In genomic region chr11:78345801-78346200, GRCm38 (mm10) we compare ENCODE assay signal across 9 mouse cellular contexts. TPM values are rescaled to one million over a fixed set of nuclear protein-coding genes. Genes with fewer than 3 reads are reported as not detected.
A peak's percentile ranks its signal among the peaks of the same experiment; 100 is the strongest.
DNase-seq lines count a peak whose midpoint lies in the region; ATAC-seq and TF ChIP-seq lines count a peak whose summit lies in the region.
"Had no signal": no experiment of that assay in that cellular context is flagged by ENCODE, and none has a peak within 500 bp of the region (broad histone marks: within the 10 kb centered on the region; RNA-seq: fewer than 3 reads in every experiment).

No protein-coding gene starts in this region.

- no peak for TF ChIP-seq EP300 in lung, postnatal 0 days (IDR thresholded peaks at IDR 0.05)

- no peak overlapping the region; the same call in 1 of the 2 replicates for H3K9ac ChIP-seq in hindbrain, embryonic 13.5 days
- 0 out of 2 replicates have a peak overlapping the region, but pooled peaks have one; percentile 38 for H3K9ac ChIP-seq in embryonic facial prominence, embryonic 12.5 days
- H3K9ac ChIP-seq in lung, postnatal 0 days (replicated peaks; ENCODE audit: low read depth) = no peak overlapping the region
- H3K9ac ChIP-seq in stomach, embryonic 15.5 days = no peak overlapping the region

- no peak for TF ChIP-seq CTCF in lung, postnatal 0 days (IDR thresholded peaks at IDR 0.05)

- no peak overlapping the region for H3K4me2 ChIP-seq in hindbrain, embryonic 13.5 days
- H3K4me2 ChIP-seq in embryonic facial prominence, embryonic 12.5 days (replicated peaks) = peak overlapping the region; percentile 65; the same call in 1 of the 2 replicates
- no peak overlapping the region for H3K4me2 ChIP-seq in lung, postnatal 0 days (replicated peaks; ENCODE audit: low read depth, low read length)
- 0 out of 2 replicates have a peak overlapping the region, but pooled peaks have one; percentile 89 for H3K4me2 ChIP-seq in stomach, embryonic 15.5 days

- H3K9me3 ChIP-seq in hindbrain, embryonic 10.5 days = no peaks in the 10 kb centered on the region
- no peaks in the 10 kb centered on the region for H3K9me3 ChIP-seq in hindbrain, embryonic 13.5 days
- H3K9me3 ChIP-seq in embryonic facial prominence, embryonic 12.5 days = no peaks in the 10 kb centered on the region
- no peaks in the 10 kb centered on the region for H3K9me3 ChIP-seq in lung, postnatal 0 days (ENCODE audit: low read length)
- no peaks in the 10 kb centered on the region for H3K9me3 ChIP-seq in stomach, embryonic 15.5 days

- H3K36me3 ChIP-seq in hindbrain, embryonic 10.5 days = peaks cover 53% of the 10 kb centered on the region
- peaks cover 32% of the 10 kb centered on the region for H3K36me3 ChIP-seq in hindbrain, embryonic 13.5 days
- peaks cover 26% of the 10 kb centered on the region for H3K36me3 ChIP-seq in embryonic facial prominence, embryonic 12.5 days
- no peaks in the 10 kb centered on the region for H3K36me3 ChIP-seq in lung, postnatal 0 days (ENCODE audit: insufficient read depth, low read length)
- H3K36me3 ChIP-seq in stomach, embryonic 15.5 days = no peaks in the 10 kb centered on the region

- H3K4me3 ChIP-seq in hindbrain, embryonic 10.5 days = no peak overlapping the region
- H3K4me3 ChIP-seq in hindbrain, embryonic 13.5 days = no peak overlapping the region
- no peak overlapping the region for H3K4me3 ChIP-seq in embryonic facial prominence, embryonic 12.5 days
- H3K4me3 ChIP-seq in lung, postnatal 0 days (ENCODE audit: low read depth, low read length) = no peak overlapping the region
- no peak overlapping the region for H3K4me3 ChIP-seq in stomach, embryonic 15.5 days (replicated peaks)

- H3K4me1 ChIP-seq in hindbrain, embryonic 10.5 days (replicated peaks) = peaks cover 64% of the 10 kb centered on the region
- H3K4me1 ChIP-seq in hindbrain, embryonic 13.5 days (replicated peaks) = peaks cover 46% of the 10 kb centered on the region
- peaks cover 32% of the 10 kb centered on the region for H3K4me1 ChIP-seq in embryonic facial prominence, embryonic 12.5 days
- peaks cover 22% of the 10 kb centered on the region for H3K4me1 ChIP-seq in lung, postnatal 0 days (ENCODE audit: insufficient read depth, low read depth, low read length)
- H3K4me1 ChIP-seq in stomach, embryonic 15.5 days = peaks cover 47% of the 10 kb centered on the region

- no peaks in the 10 kb centered on the region for H3K27me3 ChIP-seq in hindbrain, embryonic 10.5 days (ENCODE audit: insufficient read depth, poor library complexity, severe bottlenecking)
- H3K27me3 ChIP-seq in hindbrain, embryonic 13.5 days = no peaks in the 10 kb centered on the region
- no peaks in the 10 kb centered on the region for H3K27me3 ChIP-seq in embryonic facial prominence, embryonic 12.5 days
- no peaks in the 10 kb centered on the region for H3K27me3 ChIP-seq in lung, postnatal 0 days (replicated peaks; ENCODE audit: insufficient read depth, low read length)
- H3K27me3 ChIP-seq in stomach, embryonic 15.5 days (replicated peaks) = no peaks in the 10 kb centered on the region

- WGBS in hindbrain, embryonic 10.5 days = 86% methylated on average over 7 of the region's 7 CpGs
- 85% methylated on average over 7 of the region's 7 CpGs for WGBS in hindbrain, embryonic 13.5 days
- WGBS in embryonic facial prominence, embryonic 12.5 days = 71% methylated on average over 7 of the region's 7 CpGs
- WGBS in lung, postnatal 0 days = 62% methylated on average over 7 of the region's 7 CpGs
- WGBS in stomach, embryonic 15.5 days = 74% methylated on average over 7 of the region's 7 CpGs

- ATAC-seq in hindbrain, embryonic 13.5 days (ENCODE audit: low FRiP score) = no peak
- no peak for ATAC-seq in embryonic facial prominence, embryonic 12.5 days (ENCODE audit: insufficient number of reproducible peaks, insufficient read depth, low FRiP score, low TSS enrichment)
- no peak for ATAC-seq in lung, postnatal 0 days
- ATAC-seq in stomach, embryonic 15.5 days (ENCODE audit: insufficient read depth, low FRiP score, low read depth) = no peak
- ATAC-seq in cerebellum, adult (ENCODE audit: insufficient number of reproducible peaks, low FRiP score, low TSS enrichment) = no peak
- ATAC-seq: forebrain, embryonic 14.5 days had no signal

- DNase-seq in hindbrain, embryonic 10.5 days (ENCODE audit: low spot score) = no peak
- DNase-seq in lung, postnatal 0 days (ENCODE audit: low spot score) = peak; percentile 22
- DNase-seq in kidney, adult 18-20 months = no peak
- no peak for DNase-seq in ovary, postnatal 10 days (ENCODE audit: low spot score)

- peak overlapping the region; percentile 50; the same call in 1 of the 2 replicates for H3K27ac ChIP-seq in hindbrain, embryonic 10.5 days
- no peak overlapping the region; the same call in 1 of the 2 replicates for H3K27ac ChIP-seq in hindbrain, embryonic 13.5 days
- H3K27ac ChIP-seq in embryonic facial prominence, embryonic 12.5 days = peak overlapping the region; percentile 60
- peak overlapping the region; percentile 43; the same call in 1 of the 2 replicates for H3K27ac ChIP-seq in lung, postnatal 0 days (ENCODE audit: low read length)
- peak overlapping the region; percentile 54; the same call in 1 of the 2 replicates for H3K27ac ChIP-seq in stomach, embryonic 15.5 days

RNA-seq across cellular contexts. Expression of gene Unc119, which starts 2.5 kb away (rescaled TPM):
- polyA plus RNA-seq in hindbrain, embryonic 10.5 days (2016; fragmentation: Nextera tagmentation; extraction: Ambion mirVana) = 59.1 and 76.7 TPM in 2 replicates
- 75.1 and 76.7 TPM in 2 replicates for polyA plus RNA-seq in hindbrain, embryonic 13.5 days (2015; fragmentation: Nextera tagmentation; extraction: Ambion mirVana)
- polyA plus RNA-seq in embryonic facial prominence, embryonic 12.5 days (2016; fragmentation: Nextera tagmentation; extraction: Ambion mirVana) = 93.2 and 99.5 TPM in 2 replicates
- polyA plus RNA-seq in lung, postnatal 0 days (2015; fragmentation: Nextera tagmentation; extraction: Ambion mirVana) = 35.6 and 37.5 TPM in 2 replicates
- 34.1 and 34.8 TPM in 2 replicates for polyA plus RNA-seq in stomach, embryonic 15.5 days (2015; fragmentation: Nextera tagmentation; extraction: Ambion mirVana)

RNA-seq across cellular contexts. Expression of gene Pigs, which starts 17.6 kb away (rescaled TPM):
- 74.6 and 82.9 TPM in 2 replicates for polyA plus RNA-seq in hindbrain, embryonic 10.5 days (2016; fragmentation: Nextera tagmentation; extraction: Ambion mirVana)
- polyA plus RNA-seq in hindbrain, embryonic 13.5 days (2015; fragmentation: Nextera tagmentation; extraction: Ambion mirVana) = 75.0 and 78.2 TPM in 2 replicates
- polyA plus RNA-seq in embryonic facial prominence, embryonic 12.5 days (2016; fragmentation: Nextera tagmentation; extraction: Ambion mirVana) = 71.1 and 74.3 TPM in 2 replicates
- polyA plus RNA-seq in lung, postnatal 0 days (2015; fragmentation: Nextera tagmentation; extraction: Ambion mirVana) = 47.2 and 49.2 TPM in 2 replicates
- 67.8 and 75.7 TPM in 2 replicates for polyA plus RNA-seq in stomach, embryonic 15.5 days (2015; fragmentation: Nextera tagmentation; extraction: Ambion mirVana)

RNA-seq across cellular contexts. Expression of gene Aldoc, which starts 23.0 kb away (rescaled TPM):
- polyA plus RNA-seq in hindbrain, embryonic 10.5 days (2016; fragmentation: Nextera tagmentation; extraction: Ambion mirVana) = 2.5 and 3.1 TPM in 2 replicates
- 144 and 175 TPM in 2 replicates for polyA plus RNA-seq in hindbrain, embryonic 13.5 days (2015; fragmentation: Nextera tagmentation; extraction: Ambion mirVana)
- polyA plus RNA-seq in embryonic facial prominence, embryonic 12.5 days (2016; fragmentation: Nextera tagmentation; extraction: Ambion mirVana) = 4.6 and 5.3 TPM in 2 replicates
- polyA plus RNA-seq in lung, postnatal 0 days (2015; fragmentation: Nextera tagmentation; extraction: Ambion mirVana) = 12.2 and 12.7 TPM in 2 replicates
- polyA plus RNA-seq in stomach, embryonic 15.5 days (2015; fragmentation: Nextera tagmentation; extraction: Ambion mirVana) = 24.1 and 24.5 TPM in 2 replicates

RNA-seq across cellular contexts. Expression of gene Foxn1, which starts 40.6 kb away (rescaled TPM):
- not detected in 2 replicates for polyA plus RNA-seq in hindbrain, embryonic 10.5 days (2016; fragmentation: Nextera tagmentation; extraction: Ambion mirVana)
- polyA plus RNA-seq in hindbrain, embryonic 13.5 days (2015; fragmentation: Nextera tagmentation; extraction: Ambion mirVana) = not detected in 2 replicates
- 0.09 and 0.18 TPM in 2 replicates for polyA plus RNA-seq in embryonic facial prominence, embryonic 12.5 days (2016; fragmentation: Nextera tagmentation; extraction: Ambion mirVana)
- not detected in 2 replicates for polyA plus RNA-seq in lung, postnatal 0 days (2015; fragmentation: Nextera tagmentation; extraction: Ambion mirVana)
- 0.63 and 0.90 TPM in 2 replicates for polyA plus RNA-seq in stomach, embryonic 15.5 days (2015; fragmentation: Nextera tagmentation; extraction: Ambion mirVana)
- polyA plus RNA-seq: forebrain, embryonic 14.5 days had no signal

RNA-seq across cellular contexts. Expression of gene Spag5, which starts 44.5 kb away (rescaled TPM):
- polyA plus RNA-seq in hindbrain, embryonic 10.5 days (2016; fragmentation: Nextera tagmentation; extraction: Ambion mirVana) = 53.2 and 62.7 TPM in 2 replicates
- polyA plus RNA-seq in hindbrain, embryonic 13.5 days (2015; fragmentation: Nextera tagmentation; extraction: Ambion mirVana) = 9.9 and 10.2 TPM in 2 replicates
- 49.2 and 50.8 TPM in 2 replicates for polyA plus RNA-seq in embryonic facial prominence, embryonic 12.5 days (2016; fragmentation: Nextera tagmentation; extraction: Ambion mirVana)
- 1.4 and 2.5 TPM in 2 replicates for polyA plus RNA-seq in lung, postnatal 0 days (2015; fragmentation: Nextera tagmentation; extraction: Ambion mirVana)
- polyA plus RNA-seq in stomach, embryonic 15.5 days (2015; fragmentation: Nextera tagmentation; extraction: Ambion mirVana) = 33.3 and 34.6 TPM in 2 replicates

Comparison
In these comparisons a context has a peak if more than half of its experiments do, and no peak if none do; other contexts are left out.
1. H3K4me2 ChIP-seq: peak in embryonic facial prominence, embryonic 12.5 days (single experiment) and stomach, embryonic 15.5 days (single experiment); none in hindbrain, embryonic 13.5 days (single experiment) and lung, postnatal 0 days (single experiment).